13 mouse cellular contexts compared by ENCODE assay signal in genomic region chr5:24592471-24593160, GRCm38 (mm10). TPM values are rescaled to one million over a fixed set of nuclear protein-coding genes. Genes with fewer than 3 reads are reported as not detected.
DNase-seq lines count a peak whose midpoint lies in the region; ATAC-seq and TF ChIP-seq lines count a peak whose summit lies in the region.
"Had no signal": no experiment of that assay in that cellular context is flagged by ENCODE, and none has a peak within 500 bp of the region (broad histone marks: within the 10 kb centered on the region; RNA-seq: fewer than 3 reads in every experiment).

No protein-coding gene starts in this region.

- H3K4me3 ChIP-seq in hindbrain, embryonic 12.5 days, result no peak overlapping the region
- H3K4me3 ChIP-seq in hindbrain, embryonic 10.5 days, result no peak overlapping the region
- no peak overlapping the region for H3K4me3 ChIP-seq in midbrain, embryonic 11.5 days (ENCODE audit: low read depth, low read length)
- no peak overlapping the region for H3K4me3 ChIP-seq in midbrain, postnatal 0 days (ENCODE audit: low read depth, low read length)
- H3K4me3 ChIP-seq in liver, postnatal 0 days (ENCODE audit: low read depth, low read length), result no peak overlapping the region
- H3K4me3 ChIP-seq: limb, embryonic 12.5 days had no signal

- H3K4me2 ChIP-seq in hindbrain, embryonic 12.5 days (replicated peaks), result no peak overlapping the region
- H3K4me2 ChIP-seq in midbrain, embryonic 11.5 days, result no peak overlapping the region
- H3K4me2 ChIP-seq in midbrain, postnatal 0 days (ENCODE audit: low read depth, low read length, poor library complexity, severe bottlenecking), result no peak overlapping the region
- H3K4me2 ChIP-seq in liver, postnatal 0 days (ENCODE audit: low read depth, low read length), result peak overlapping the region; percentile 62; the same call in 1 of the 2 replicates
- H3K4me2 ChIP-seq: limb, embryonic 12.5 days had no signal

- no peak for TF ChIP-seq EP300 in liver, postnatal 0 days (IDR thresholded peaks at IDR 0.05; ENCODE audit: low read depth)

- no peak for ATAC-seq in hindbrain, embryonic 12.5 days (ENCODE audit: low FRiP score)
- no peak for ATAC-seq in midbrain, embryonic 11.5 days (ENCODE audit: low FRiP score)
- ATAC-seq in midbrain, postnatal 0 days (ENCODE audit: low FRiP score), result no peak
- peak; percentile 49 for ATAC-seq in granulocyte monocyte progenitor cell, adult 5-6 weeks (replicated peaks; ENCODE audit: poor library complexity, severe bottlenecking)
- ATAC-seq in liver, postnatal 0 days, result no peak

- peaks cover 51% of the 10 kb centered on the region for H3K36me3 ChIP-seq in hindbrain, embryonic 12.5 days
- peaks cover 78% of the 10 kb centered on the region for H3K36me3 ChIP-seq in hindbrain, embryonic 10.5 days
- peaks cover 20% of the 10 kb centered on the region for H3K36me3 ChIP-seq in midbrain, embryonic 11.5 days (ENCODE audit: control insufficient read depth, insufficient read depth, low read length)
- peaks cover 49% of the 10 kb centered on the region for H3K36me3 ChIP-seq in midbrain, postnatal 0 days (ENCODE audit: insufficient read depth, low read length)
- H3K36me3 ChIP-seq in liver, postnatal 0 days (replicated peaks; ENCODE audit: insufficient read depth, low read length), result peaks cover 14% of the 10 kb centered on the region

- H3K4me1 ChIP-seq in hindbrain, embryonic 12.5 days, result peaks cover 44% of the 10 kb centered on the region
- peaks cover 63% of the 10 kb centered on the region for H3K4me1 ChIP-seq in hindbrain, embryonic 10.5 days (replicated peaks)
- H3K4me1 ChIP-seq in midbrain, embryonic 11.5 days (ENCODE audit: control insufficient read depth, insufficient read depth, low read length), result peaks cover 35% of the 10 kb centered on the region
- peaks cover 26% of the 10 kb centered on the region for H3K4me1 ChIP-seq in midbrain, postnatal 0 days (ENCODE audit: insufficient read depth, low read length)
- H3K4me1 ChIP-seq in liver, postnatal 0 days (ENCODE audit: insufficient read depth), result peaks cover 22% of the 10 kb centered on the region

- no peaks in the 10 kb centered on the region for H3K9me3 ChIP-seq in hindbrain, embryonic 12.5 days (replicated peaks)
- H3K9me3 ChIP-seq in hindbrain, embryonic 10.5 days, result no peaks in the 10 kb centered on the region
- H3K9me3 ChIP-seq in midbrain, embryonic 11.5 days (ENCODE audit: control insufficient read depth, low read length), result no peaks in the 10 kb centered on the region
- H3K9me3 ChIP-seq in midbrain, postnatal 0 days (ENCODE audit: low read length), result no peaks in the 10 kb centered on the region
- no peaks in the 10 kb centered on the region for H3K9me3 ChIP-seq in liver, postnatal 0 days (ENCODE audit: low read length)
- H3K9me3 ChIP-seq: limb, embryonic 12.5 days had no signal

- H3K9ac ChIP-seq in hindbrain, embryonic 12.5 days, result peak overlapping the region; percentile 18; the same call in 1 of the 2 replicates
- H3K9ac ChIP-seq in midbrain, embryonic 11.5 days (ENCODE audit: low read length), result no peak overlapping the region
- no peak overlapping the region for H3K9ac ChIP-seq in midbrain, postnatal 0 days (replicated peaks; ENCODE audit: low read length, poor library complexity, severe bottlenecking)
- H3K9ac ChIP-seq in liver, postnatal 0 days (replicated peaks), result no peak overlapping the region
- H3K9ac ChIP-seq: limb, embryonic 12.5 days had no signal

- DNase-seq in hindbrain, embryonic 10.5 days (ENCODE audit: low spot score), result no peak
- DNase-seq in midbrain, embryonic 11.5 days (ENCODE audit: low spot score, missing footprints), result peak; percentile 86
- no peak for DNase-seq in midbrain, postnatal 0 days (ENCODE audit: low spot score)
- DNase-seq in liver, postnatal 0 days, result no peak
- DNase-seq in testis, postnatal 14 days (ENCODE audit: low spot score), result no peak
- DNase-seq in heart, adult 9 months (ENCODE audit: low spot score in 2 of 2), result no peak
- DNase-seq: layer of hippocampus, adult 9-11 months; spleen, adult 18-20 months had no signal

- H3K27me3 ChIP-seq in hindbrain, embryonic 12.5 days, result peaks cover 15% of the 10 kb centered on the region; the same call in 1 of the 2 replicates
- peaks cover 52% of the 10 kb centered on the region for H3K27me3 ChIP-seq in hindbrain, embryonic 10.5 days (ENCODE audit: insufficient read depth, poor library complexity, severe bottlenecking)
- H3K27me3 ChIP-seq in midbrain, embryonic 11.5 days (ENCODE audit: control insufficient read depth, insufficient read depth, low read length), result no peaks in the 10 kb centered on the region
- no peaks in the 10 kb centered on the region for H3K27me3 ChIP-seq in midbrain, postnatal 0 days (ENCODE audit: insufficient read depth, low read length)
- peaks cover 2% of the 10 kb centered on the region; the same call in 1 of the 2 replicates for H3K27me3 ChIP-seq in liver, postnatal 0 days (ENCODE audit: insufficient read depth, low read length)
- H3K27me3 ChIP-seq: CH12.LX had no signal

- no peak for TF ChIP-seq CTCF in midbrain, postnatal 0 days (IDR thresholded peaks at IDR 0.05)
- no peak for TF ChIP-seq CTCF in liver, postnatal 0 days (IDR thresholded peaks at IDR 0.05; ENCODE audit: low read depth)

- H3K27ac ChIP-seq in hindbrain, embryonic 12.5 days, result no peak overlapping the region
- no peak overlapping the region for H3K27ac ChIP-seq in hindbrain, embryonic 10.5 days
- H3K27ac ChIP-seq in midbrain, embryonic 11.5 days (ENCODE audit: low read depth, low read length), result no peak overlapping the region
- H3K27ac ChIP-seq in midbrain, postnatal 0 days (ENCODE audit: low read depth, low read length), result no peak overlapping the region
- H3K27ac ChIP-seq in liver, postnatal 0 days (ENCODE audit: low read depth), result no peak overlapping the region
- H3K27ac ChIP-seq: limb, embryonic 12.5 days had no signal

- 61% methylated on average over 21 of the region's 21 CpGs for WGBS in hindbrain, embryonic 12.5 days
- WGBS in hindbrain, embryonic 10.5 days, result 55% methylated on average over 21 of the region's 21 CpGs
- WGBS in midbrain, embryonic 11.5 days, result 67% methylated on average over 21 of the region's 21 CpGs
- WGBS in midbrain, postnatal 0 days, result 68% methylated on average over 21 of the region's 21 CpGs
- 33% methylated on average over 21 of the region's 21 CpGs for WGBS in liver, postnatal 0 days (ENCODE audit: insufficient replicate concordance)

RNA-seq across cellular contexts. Expression of gene Chpf2, which starts 6.1 kb away (rescaled TPM):
- polyA plus RNA-seq in hindbrain, embryonic 12.5 days (2016; fragmentation: Nextera tagmentation; extraction: Ambion mirVana), result 22.3 and 23.1 TPM in 2 replicates
- polyA plus RNA-seq in hindbrain, embryonic 10.5 days (2016; fragmentation: Nextera tagmentation; extraction: Ambion mirVana), result 16.5 and 19.3 TPM in 2 replicates
- 7.2 and 9.6 TPM in 2 replicates for polyA plus RNA-seq in midbrain, embryonic 11.5 days (2014; fragmentation: Nextera tagmentation; extraction: Ambion mirVana)
- 31.3 and 32.8 TPM in 2 replicates for total RNA-seq in midbrain, postnatal 0 days (2014; rRNA removed)
- 25.5 and 26.3 TPM in 2 replicates for polyA plus RNA-seq in midbrain, postnatal 0 days (2015; fragmentation: Nextera tagmentation; extraction: Ambion mirVana)
- 17.8 and 17.9 TPM in 2 replicates for total RNA-seq in granulocyte monocyte progenitor cell, adult 5-6 weeks (2014; fragmentation: Nextera tagmentation)
- 10.4 and 29.2 TPM in 2 replicates for total RNA-seq in granulocyte monocyte progenitor cell, adult 5-6 weeks (2017)
- polyA plus RNA-seq in liver, postnatal 0 days (2015; fragmentation: Nextera tagmentation; extraction: Ambion mirVana), result 13.8 and 15.9 TPM in 2 replicates

RNA-seq across cellular contexts. Expression of gene Abcf2, which starts 15.3 kb away (rescaled TPM):
- polyA plus RNA-seq in hindbrain, embryonic 12.5 days (2016; fragmentation: Nextera tagmentation; extraction: Ambion mirVana), result 108 and 110 TPM in 2 replicates
- 125 and 159 TPM in 2 replicates for polyA plus RNA-seq in hindbrain, embryonic 10.5 days (2016; fragmentation: Nextera tagmentation; extraction: Ambion mirVana)
- polyA plus RNA-seq in midbrain, embryonic 11.5 days (2014; fragmentation: Nextera tagmentation; extraction: Ambion mirVana), result 143 and 147 TPM in 2 replicates
- total RNA-seq in midbrain, postnatal 0 days (2014; rRNA removed), result 55.9 and 57.0 TPM in 2 replicates
- polyA plus RNA-seq in midbrain, postnatal 0 days (2015; fragmentation: Nextera tagmentation; extraction: Ambion mirVana), result 58.2 and 62.3 TPM in 2 replicates
- 51.6 and 74.3 TPM in 2 replicates for total RNA-seq in granulocyte monocyte progenitor cell, adult 5-6 weeks (2014; fragmentation: Nextera tagmentation)
- total RNA-seq in granulocyte monocyte progenitor cell, adult 5-6 weeks (2017), result 98.3 and 98.8 TPM in 2 replicates
- 24.9 and 26.4 TPM in 2 replicates for polyA plus RNA-seq in liver, postnatal 0 days (2015; fragmentation: Nextera tagmentation; extraction: Ambion mirVana)

RNA-seq across cellular contexts. Expression of gene Smarcd3, which starts 31.6 kb away (rescaled TPM):
- polyA plus RNA-seq in hindbrain, embryonic 12.5 days (2016; fragmentation: Nextera tagmentation; extraction: Ambion mirVana), result 78.4 and 83.2 TPM in 2 replicates
- polyA plus RNA-seq in hindbrain, embryonic 10.5 days (2016; fragmentation: Nextera tagmentation; extraction: Ambion mirVana), result 22.8 and 35.7 TPM in 2 replicates
- 56.8 and 60.2 TPM in 2 replicates for polyA plus RNA-seq in midbrain, embryonic 11.5 days (2014; fragmentation: Nextera tagmentation; extraction: Ambion mirVana)
- 279 and 347 TPM in 2 replicates for total RNA-seq in midbrain, postnatal 0 days (2014; rRNA removed)
- polyA plus RNA-seq in midbrain, postnatal 0 days (2015; fragmentation: Nextera tagmentation; extraction: Ambion mirVana), result 187 and 189 TPM in 2 replicates
- total RNA-seq in granulocyte monocyte progenitor cell, adult 5-6 weeks (2014; fragmentation: Nextera tagmentation), result not detected in 2 replicates
- 0.05 and 0.34 TPM in 2 replicates for total RNA-seq in granulocyte monocyte progenitor cell, adult 5-6 weeks (2017)
- polyA plus RNA-seq in liver, postnatal 0 days (2015; fragmentation: Nextera tagmentation; extraction: Ambion mirVana), result 0.80 and 0.84 TPM in 2 replicates

RNA-seq across cellular contexts. Expression of gene 4931409K22Rik, which starts 36.0 kb away (rescaled TPM):
- not detected in 2 replicates for polyA plus RNA-seq in hindbrain, embryonic 12.5 days (2016; fragmentation: Nextera tagmentation; extraction: Ambion mirVana)
- polyA plus RNA-seq in hindbrain, embryonic 10.5 days (2016; fragmentation: Nextera tagmentation; extraction: Ambion mirVana), result 0.07 and 0.10 TPM in 2 replicates
- polyA plus RNA-seq in midbrain, embryonic 11.5 days (2014; fragmentation: Nextera tagmentation; extraction: Ambion mirVana), result not detected in 2 replicates
- total RNA-seq in midbrain, postnatal 0 days (2014; rRNA removed), result not detected in 2 replicates
- polyA plus RNA-seq in midbrain, postnatal 0 days (2015; fragmentation: Nextera tagmentation; extraction: Ambion mirVana), result not detected in 2 replicates
- total RNA-seq in granulocyte monocyte progenitor cell, adult 5-6 weeks (2014; fragmentation: Nextera tagmentation), result not detected in 2 replicates
- not detected in 2 replicates for total RNA-seq in granulocyte monocyte progenitor cell, adult 5-6 weeks (2017)
- not detected in 2 replicates for polyA plus RNA-seq in liver, postnatal 0 days (2015; fragmentation: Nextera tagmentation; extraction: Ambion mirVana)
- total RNA-seq: CH12.LX had no signal
- polyA plus RNA-seq: heart, postnatal 0 days had no signal

RNA-seq across cellular contexts. Expression of gene Asb10, which starts 51.8 kb away (rescaled TPM):
- polyA plus RNA-seq in hindbrain, embryonic 12.5 days (2016; fragmentation: Nextera tagmentation; extraction: Ambion mirVana), result 0.32 and 0.42 TPM in 2 replicates
- polyA plus RNA-seq in hindbrain, embryonic 10.5 days (2016; fragmentation: Nextera tagmentation; extraction: Ambion mirVana), result 0.17 TPM in 1 of 2 replicates, not detected in the other
- polyA plus RNA-seq in midbrain, embryonic 11.5 days (2014; fragmentation: Nextera tagmentation; extraction: Ambion mirVana), result 0.25 TPM in 2 replicates
- total RNA-seq in midbrain, postnatal 0 days (2014; rRNA removed), result 1.2 TPM in 1 of 2 replicates, not detected in the other
- polyA plus RNA-seq in midbrain, postnatal 0 days (2015; fragmentation: Nextera tagmentation; extraction: Ambion mirVana), result 0.31 and 0.39 TPM in 2 replicates
- not detected in 2 replicates for total RNA-seq in granulocyte monocyte progenitor cell, adult 5-6 weeks (2014; fragmentation: Nextera tagmentation)
- total RNA-seq in granulocyte monocyte progenitor cell, adult 5-6 weeks (2017), result not detected in 2 replicates
- polyA plus RNA-seq in liver, postnatal 0 days (2015; fragmentation: Nextera tagmentation; extraction: Ambion mirVana), result 0.06 and 0.14 TPM in 2 replicates
- total RNA-seq: CH12.LX had no signal

Comparison
In these comparisons a context has a peak if more than half of its experiments do, and no peak if none do; other contexts are left out.
1. RNA of gene Smarcd3, which starts 31.6 kb away (polyA plus RNA-seq): 187 to 189 TPM in midbrain, postnatal 0 days, 78.4 to 83.2 TPM in hindbrain, embryonic 12.5 days, 56.8 to 60.2 TPM in midbrain, embryonic 11.5 days and 22.8 to 35.7 TPM in hindbrain, embryonic 10.5 days; 0.80 to 0.84 TPM in liver, postnatal 0 days; every median in the first group is over 10 times any median in the second.